Mouse (Mus musculus) CD8-positive naive resting alpha-beta T cell, adult 2 months (primary cell): ENCODE data around the gene Fam20a.
"Not testable (repeated sequence)": the region's sequence is repeated elsewhere in the genome, so short reads cannot be mapped to it uniquely, and the experiment has no call there.

Source experiments
- DNase-seq, 2 experiments: peaks; one replicate each; pipeline ENCODE4 v3.0.0; 2022; ENCODE audit warnings: low read depth in 2 of 2, low spot score in 2 of 2

Fam20a gene

DNA sequence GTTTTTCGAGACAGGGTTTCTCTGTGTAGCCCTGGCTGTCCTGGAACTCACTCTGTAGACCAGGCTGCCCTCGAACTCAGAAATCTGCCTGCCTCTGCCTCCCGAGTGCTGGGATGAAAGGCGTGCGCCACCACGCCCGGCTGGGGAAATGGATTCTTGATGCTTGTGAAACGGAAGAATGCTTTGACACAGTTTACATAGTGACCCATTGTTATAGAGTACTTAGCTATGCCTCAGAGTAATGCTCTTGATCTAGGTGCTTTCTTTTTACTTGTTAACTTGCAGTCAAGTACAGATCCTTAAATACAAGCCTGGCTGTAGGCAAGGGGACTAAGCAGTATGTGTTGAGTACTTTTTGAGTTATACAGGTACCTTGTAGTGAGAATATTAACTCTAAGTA lies 61.6 kb downstream of the Fam20a start:
- DNase-seq, result not testable (repeated sequence)

DNA sequence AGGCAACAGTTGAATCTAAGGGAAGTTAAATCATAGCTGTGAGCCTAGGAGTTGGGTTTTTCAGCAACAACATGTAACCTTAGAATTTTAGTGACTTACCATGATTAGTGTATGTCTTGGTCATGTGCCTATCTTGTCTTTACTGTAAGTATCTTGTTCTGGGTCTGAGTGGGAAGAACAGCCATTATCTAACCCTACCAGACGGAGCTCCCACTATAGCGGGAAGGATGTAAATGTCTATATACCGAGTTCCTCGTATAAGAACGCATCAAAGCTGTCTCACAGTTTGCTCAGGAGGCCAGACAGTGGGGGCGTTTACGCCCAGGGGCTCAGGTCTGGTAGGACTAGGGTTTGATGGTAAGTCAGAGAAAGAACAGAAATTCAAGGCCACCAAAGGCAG lies 65.8 kb downstream of the Fam20a start:
- DNase-seq, result no peak

DNA sequence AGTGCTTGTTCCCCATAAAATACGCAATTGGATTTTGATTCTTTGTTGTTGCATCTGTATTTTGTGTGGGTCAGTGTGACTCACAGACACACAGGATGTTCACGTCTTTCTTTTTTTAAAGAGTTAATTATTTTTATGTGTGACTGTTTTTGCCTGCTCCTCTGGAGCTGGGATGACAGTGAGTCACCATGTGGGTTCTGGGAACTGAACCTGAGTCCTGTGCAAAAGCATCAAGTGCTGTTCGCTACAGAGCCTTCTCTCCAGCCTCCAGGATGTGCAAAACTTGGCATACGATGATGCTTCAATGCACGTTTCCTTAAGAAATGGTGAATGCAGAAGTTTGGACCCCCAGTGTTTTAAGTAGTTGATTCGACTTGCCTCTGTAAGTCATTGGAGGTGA lies 67.5 kb downstream of the Fam20a start:
- DNase-seq, result no peak

DNA sequence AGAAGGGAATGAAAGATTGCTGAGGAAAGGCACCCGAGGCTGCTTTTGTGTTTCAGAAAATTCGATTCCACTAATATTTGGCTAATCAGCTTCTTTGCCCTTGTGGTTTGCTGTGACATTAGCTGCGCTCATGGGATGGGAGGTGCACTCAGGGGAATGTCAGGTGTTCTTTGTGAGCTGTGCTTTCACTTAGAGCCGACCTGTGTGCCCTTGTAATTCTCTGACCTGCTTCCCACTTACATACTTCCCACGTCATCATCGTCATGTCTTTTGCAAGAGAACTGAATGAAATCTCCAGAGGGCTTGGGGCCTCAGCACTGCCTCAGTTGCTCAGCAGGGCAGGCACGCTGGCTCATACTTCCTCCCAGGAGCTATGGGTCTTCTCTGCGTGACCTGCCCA lies 68.9 kb downstream of the Fam20a start:
- no peak for DNase-seq

DNA sequence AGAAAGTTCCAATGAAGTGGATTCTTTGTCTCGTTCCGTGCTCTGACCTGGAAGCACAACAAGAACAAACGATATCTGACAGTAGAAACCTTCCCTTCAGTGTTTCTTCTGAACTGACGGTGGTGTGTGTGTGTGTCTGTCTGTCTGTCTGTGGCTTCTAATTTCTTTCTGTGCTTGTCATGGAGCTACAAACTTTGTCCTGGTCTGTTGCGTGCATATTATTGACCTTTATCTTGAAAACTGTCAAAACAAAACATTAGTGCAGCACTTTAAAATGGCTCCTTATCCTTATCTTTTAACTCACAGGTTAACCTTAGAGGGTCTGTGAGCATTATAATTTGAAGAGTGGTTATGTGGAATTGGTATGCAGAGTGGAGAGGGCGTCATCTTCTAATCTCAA lies 69.6 kb downstream of the Fam20a start:
- DNase-seq, result no peak

DNA sequence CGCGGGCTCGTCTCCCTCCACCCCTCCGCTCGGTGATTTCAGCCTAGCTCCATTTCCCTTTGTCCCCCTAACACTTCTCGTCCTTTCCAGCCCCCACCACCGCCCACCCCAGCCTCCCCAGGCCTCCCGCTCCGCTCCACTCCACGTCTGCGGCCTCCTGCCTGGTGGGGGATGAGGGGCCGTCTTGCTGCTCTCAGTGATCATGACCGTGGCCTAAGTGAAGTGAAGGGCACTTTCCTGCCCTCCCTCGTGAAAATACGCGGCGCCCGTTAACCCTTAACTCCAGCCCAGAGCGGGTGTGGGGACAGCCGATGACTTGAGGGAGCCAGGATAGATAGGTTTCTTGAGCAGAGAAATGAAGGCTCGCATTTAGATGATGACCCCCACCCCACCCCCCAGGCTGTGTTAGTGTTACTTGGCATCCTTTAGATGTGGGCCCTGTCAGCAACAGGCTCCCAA lies 70.5 kb downstream of the Fam20a start:
- no peak for DNase-seq

DNA sequence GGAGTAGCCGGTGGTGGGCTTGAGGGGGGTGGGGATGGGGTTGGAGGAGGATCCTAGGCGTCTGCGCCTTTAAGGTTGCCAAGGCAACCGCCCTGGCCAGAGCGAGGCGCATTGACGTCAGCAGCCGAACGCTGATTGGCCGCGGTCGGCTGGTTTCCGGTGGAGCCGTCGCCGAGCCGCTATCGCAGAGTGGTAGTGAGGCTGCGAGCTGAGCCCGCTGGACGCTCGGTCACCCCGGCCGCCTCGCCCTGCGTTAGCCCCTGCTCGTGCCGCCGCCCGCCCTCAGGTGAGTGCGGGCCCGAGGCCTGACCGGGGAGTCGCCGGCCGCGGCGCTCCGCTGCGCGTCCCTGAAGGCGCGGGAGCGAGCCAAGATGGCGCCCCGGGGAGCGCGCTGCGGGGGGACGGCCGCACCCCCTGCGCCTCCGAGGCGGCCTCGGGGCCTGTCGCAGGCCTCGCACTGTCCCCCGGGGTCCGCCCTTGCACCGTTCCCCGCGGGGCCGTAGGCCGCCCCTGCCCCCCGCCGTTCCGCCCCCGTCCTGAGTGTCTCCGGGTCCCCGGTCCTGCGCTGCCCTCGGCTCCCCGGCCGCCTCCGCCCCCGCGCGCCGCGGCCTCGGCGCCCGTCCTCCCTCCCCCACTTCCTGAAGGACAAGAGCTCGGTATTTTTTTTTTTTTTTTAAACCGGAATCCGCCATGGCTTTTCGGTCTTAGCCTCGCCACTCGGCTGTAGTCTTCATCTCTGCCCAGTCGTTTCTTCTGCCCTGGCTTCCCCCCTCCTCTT lies 71.1 kb downstream of the Fam20a start:
- peak; percentile 85 to 90 for DNase-seq

DNA sequence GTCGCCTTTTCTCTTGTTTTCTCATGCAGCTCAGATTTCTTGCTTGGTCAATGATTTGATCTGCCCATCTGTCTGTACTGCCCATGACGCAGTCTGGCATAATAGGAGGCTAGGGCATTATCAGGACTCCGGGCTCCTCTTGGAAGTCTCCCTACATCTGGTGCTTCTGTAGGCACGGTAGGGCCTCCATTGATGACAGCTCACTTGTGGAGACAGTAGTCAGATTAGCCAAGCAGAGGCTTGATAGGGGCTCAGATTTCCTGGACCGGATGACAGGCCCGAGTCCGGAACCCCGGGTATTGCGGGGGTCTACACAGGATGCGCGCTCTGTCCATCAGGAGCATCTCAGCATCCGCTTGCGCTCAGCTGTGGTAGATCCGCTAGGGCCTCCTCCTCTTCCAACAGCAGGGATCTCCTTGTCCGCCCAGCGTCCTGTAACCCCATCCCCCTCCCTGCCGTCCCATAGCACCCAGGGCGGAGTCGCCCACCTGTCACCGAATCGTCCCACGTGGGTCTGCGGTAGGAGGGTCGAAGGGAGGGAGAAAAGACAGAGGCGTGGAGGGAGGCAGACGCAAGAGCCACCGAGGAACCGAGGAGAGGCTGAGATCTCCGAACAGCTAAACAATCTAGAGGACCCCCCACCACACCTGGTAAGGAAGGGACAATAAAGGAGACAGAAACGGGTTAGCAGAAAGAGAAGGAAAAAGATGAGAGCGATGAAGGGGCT lies 71.9 kb downstream of the Fam20a start:
- DNase-seq, result peak; percentile 63 to 76

DNA sequence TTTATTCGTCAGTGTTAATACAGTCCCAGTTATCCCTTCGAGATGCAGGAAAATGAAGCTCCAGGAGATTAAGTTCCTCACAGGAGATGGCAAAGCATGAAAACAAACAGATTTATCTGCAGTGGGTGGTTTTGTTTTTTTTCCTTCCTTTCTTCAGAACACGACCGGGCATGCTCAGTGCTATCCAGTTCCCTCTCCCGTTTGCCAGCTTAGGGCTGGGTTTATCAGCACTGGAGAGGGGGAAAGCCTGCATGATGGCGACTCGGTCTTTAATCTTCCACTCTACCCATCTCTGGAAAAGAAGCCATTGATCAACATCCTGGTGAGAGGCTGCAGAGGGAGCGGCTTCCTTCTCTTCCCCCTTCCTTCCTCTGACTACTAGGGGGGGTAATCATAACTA lies 72.9 kb downstream of the Fam20a start, which contains the start of gene Prkar1a:
Gene Prkar1a (plus strand): TSS at position 200 of the 400 bp plus-strand sequence.
- DNase-seq, result no peak

DNA sequence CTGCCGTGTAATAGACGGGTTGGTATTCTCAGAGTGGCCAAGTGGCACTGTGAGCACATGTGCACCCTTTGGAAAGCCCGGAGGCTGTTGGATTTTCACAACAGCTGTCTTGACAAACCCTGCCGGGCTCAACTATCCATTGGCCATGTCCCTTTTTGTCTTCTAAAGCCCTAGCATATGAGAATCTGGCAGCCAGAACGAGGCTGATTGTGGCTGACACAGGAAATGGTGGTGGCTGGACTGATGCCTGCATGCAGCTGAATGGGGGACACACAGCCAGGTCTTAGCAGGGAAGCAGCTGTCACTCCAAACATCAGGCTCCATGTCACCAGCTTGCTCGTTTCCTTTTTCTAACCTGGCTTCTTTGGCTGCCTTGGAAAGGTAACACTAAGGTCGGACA lies 73.6 kb downstream of the Fam20a start:
- DNase-seq, result no peak

DNA sequence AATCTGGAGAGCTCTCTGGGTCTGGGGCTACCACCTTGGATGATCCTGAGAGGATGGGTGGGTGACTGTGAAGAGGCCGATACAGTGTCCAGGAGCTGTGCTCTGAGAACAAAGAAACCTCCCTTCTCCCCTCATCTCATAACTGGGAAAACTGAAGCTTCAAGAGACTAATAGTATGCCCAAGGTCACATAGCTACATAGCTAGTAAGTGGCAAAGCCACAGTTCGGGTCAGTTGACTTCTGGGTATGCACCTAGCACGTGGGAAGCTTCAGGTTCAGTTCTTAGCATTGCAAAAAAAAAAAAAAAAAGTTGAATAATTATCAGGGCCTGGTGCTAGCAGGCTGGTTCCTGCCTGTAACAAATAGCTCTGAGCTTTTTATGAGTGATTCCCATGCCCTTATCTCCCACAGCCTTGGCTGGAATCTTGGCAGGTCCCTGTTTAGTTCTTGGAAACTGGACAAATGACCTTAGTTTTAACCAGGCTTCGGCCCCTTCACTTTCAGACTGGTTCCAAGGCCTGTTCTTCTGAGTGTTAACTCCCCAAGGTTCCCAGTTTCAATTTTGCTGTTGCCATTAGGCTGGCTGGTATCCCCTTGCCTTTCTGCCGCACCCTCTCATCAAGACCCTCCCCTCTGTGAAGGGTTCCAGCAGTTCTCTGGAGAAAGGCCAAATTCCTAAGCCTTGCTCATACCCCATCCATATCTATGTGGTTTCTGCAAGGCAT lies 80.4 kb downstream of the Fam20a start:
- DNase-seq, result no peak

DNA sequence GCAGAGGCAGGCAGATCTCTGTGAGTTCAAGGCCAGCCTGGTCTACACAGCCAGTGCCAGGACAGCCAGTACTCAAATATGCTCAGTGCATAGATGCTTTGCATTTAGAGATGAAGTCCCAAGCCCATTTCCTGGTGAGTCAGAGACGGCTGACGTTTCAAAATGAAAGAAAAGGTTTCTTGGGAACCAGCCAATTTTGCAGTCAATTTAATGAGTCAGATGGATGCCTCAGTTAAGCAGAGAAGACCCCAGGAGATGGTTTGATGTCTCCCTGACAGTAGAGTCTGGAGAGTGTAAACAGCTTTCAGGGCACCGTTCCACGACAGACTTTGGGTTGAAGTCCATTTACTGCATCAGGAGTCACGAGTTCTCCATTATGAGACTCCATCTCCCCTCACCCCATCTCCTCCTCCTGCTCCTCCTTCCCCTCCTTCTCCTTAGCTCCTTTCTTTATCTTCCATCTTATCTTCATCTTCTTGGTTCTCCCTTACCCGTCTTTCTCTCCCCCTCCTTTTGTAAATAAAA lies 86.1 kb downstream of the Fam20a start:
- DNase-seq, result no peak

DNA sequence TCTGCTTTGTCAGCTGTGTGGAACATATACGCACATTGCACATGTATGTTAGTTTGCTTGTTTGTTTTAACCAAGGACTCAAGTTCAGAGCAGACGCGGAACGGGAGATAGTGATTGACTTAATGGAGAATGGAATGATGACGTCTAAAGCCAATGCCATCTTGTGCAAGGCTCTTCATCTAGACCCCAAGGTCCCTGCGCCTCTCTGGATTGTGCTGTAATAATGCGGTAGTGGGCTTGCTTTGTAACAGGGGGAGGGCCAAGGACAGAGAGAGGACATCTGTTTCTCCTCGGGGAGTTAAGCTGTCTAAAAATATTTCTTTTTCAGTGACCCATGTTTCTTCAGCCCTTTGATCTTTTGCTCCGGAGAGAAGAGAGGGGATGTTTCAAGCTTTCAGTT lies 87.2 kb downstream of the Fam20a start:
- DNase-seq, result no peak

DNA sequence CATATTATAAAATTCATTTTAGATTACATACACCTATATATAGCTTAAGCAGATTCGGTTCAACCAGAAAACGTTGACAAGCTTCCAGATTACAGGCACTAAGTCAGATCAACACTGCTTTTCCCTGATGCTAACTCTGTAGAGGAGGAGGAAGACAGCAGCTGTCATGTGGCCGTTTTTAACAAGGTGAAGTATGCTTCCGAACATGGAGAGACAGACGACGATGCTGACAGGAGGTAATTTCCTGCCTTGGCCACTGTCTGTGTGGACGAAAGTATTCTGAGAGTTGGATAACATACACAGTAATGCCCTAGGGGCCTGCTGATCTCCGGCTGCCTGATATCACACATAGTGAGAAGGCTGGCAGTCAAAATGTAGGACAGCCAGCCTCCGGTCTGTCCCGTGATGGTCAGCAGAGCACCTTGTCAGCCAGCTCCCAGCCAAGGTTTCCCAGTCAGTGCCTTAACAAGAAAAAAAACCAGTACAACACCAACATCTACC lies 93.0 kb downstream of the Fam20a start:
- DNase-seq, result no peak

DNA sequence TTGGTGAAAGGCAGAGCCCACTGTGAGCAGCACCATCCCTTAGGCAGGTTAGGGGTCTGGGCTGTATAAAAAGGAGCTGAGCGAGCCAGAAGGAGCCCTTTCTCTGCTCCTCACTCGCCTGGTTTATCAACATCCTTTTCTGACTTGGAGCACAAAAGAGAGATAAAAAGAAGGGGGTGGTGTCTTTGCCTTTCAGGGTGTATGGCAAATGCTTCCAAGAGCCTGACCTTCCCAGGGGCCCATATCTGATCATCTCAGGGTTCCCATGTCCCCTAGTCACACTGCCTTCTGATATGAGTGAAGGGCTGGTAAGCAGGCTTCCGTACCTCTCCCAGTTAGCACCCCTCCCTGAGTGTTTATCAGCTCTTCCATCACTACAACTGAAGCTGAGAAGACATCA lies 94.0 kb downstream of the Fam20a start:
- DNase-seq, result no peak

DNA sequence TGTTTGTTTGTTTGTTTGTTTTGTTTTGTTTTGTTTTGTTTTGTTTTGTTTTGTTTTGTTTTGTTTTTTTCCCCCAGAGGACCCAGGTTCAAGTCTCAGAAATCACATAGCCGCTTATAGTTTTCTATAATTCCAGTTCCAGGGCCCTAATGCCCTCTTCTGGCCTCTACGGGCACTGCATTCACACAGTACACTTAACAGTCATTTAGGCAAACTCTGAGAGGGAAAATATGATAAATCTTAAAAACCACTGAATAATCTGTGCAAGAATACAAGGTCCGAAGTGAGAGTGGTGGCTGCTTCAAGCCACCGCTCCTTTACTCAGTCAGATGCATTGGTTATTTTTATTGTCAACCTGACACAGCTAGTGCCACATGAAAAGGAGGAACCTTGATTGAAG lies 94.4 kb downstream of the Fam20a start:
- DNase-seq, result no peak

DNA sequence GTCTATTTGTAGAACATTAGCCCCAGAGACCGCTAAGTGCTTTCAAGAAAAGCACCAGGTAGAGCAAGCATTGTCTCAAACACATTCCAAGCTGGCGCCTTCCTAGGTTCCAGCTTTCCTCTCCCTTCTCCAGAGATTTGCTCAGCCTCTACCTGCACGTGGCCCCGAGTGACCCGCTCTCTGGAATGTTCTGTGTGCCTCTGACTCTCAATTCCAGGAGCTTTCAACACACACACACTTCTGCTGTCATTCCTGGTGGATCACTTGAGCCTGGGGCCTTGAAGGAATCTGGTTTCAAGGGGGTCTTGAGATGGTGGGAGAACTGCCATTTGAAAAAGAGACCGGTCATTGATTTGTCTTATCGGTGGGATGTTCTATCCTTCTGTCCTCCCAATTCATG lies 98.8 kb downstream of the Fam20a start:
- no peak for DNase-seq

DNA sequence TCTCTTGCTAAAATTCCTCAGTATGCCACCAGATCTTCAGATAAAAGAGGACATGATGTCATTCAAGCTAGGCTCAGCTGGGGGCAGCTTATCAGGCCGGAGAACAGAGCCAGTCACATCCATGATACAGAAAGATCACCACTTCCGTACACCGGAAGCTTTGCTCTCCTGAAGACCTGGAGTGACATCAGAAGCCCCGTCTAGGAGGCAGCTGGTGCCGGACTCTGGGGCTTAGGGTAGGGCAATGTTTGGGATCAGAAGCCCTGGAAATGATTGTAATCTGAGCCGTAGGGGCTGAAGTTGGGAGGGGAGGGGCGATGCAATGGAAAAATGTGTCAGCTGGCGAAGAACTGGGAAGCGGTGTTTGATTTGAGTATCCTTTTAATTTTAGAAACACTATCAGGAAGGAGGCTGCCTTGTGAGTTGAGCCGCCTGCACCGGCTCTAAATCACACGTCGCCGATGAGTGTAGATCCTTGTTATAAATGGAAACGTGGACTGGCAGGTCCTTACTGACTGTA lies 99.5 kb downstream of the Fam20a start:
- no peak for DNase-seq

DNA sequence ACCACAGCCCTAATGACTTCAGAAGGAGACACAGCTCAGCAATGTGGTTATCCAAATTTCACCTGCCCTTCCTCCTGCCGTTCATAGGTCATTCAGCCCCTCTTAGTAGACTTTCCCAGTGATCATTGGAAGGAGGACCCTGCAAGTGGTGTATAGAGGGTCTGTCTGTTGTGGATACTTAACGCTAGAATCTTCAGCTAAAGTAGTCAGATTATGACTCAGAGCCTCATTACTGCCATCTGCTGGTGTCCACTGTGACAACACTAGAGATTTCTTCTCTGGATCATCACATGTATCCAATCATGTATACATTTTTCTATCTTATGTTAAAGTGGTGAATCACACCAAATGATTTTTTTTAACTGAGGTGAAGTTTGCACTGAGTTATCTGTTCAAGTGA lies 100.9 kb downstream of the Fam20a start:
- peak; percentile 30 to 51 for DNase-seq

DNA sequence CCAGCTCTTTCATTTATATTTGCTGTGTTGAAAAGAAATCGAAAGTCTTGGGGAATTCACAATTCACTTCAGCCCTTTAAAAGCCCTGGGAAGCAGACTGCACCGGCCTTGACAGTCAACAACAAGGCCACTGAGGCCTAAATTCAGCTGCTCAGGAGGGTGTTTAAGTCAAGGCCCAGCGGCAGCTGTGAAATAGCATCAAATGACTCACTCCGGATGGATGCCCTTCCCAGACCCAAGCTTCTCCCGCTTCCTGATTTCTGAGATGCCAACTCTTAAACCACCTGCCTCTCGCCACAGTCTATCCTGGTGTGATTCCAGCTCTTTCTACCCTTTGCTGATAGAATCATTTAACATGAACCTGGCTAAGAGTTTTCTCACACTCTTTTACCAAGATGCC lies 101.7 kb downstream of the Fam20a start:
- DNase-seq, result no peak
